Mouse (Mus musculus) urinary bladder, postnatal 10 days (tissue): ENCODE results near the gene Epsti1.

ENCODE experiments used
- DNase-seq: peaks from one replicate; pipeline ENCODE4 v3.0.0; 2022; ENCODE audit warnings: low spot score

Gene Epsti1

GRCm38 (mm10) chr14:78015540-78016321 is 111.7 kb downstream of the Epsti1 start:
- no peak for DNase-seq

GRCm38 (mm10) chr14:78016398-78016797 is 112.4 kb downstream of the Epsti1 start:
- no peak for DNase-seq

- DNase-seq, result no peak
Measured at GRCm38 (mm10) chr14:78019935-78020334, 115.9 kb downstream of the Epsti1 start.

- no peak for DNase-seq
Measured at GRCm38 (mm10) chr14:78038876-78039275, 134.8 kb downstream of the Epsti1 start.

- DNase-seq, result no peak
Measured at GRCm38 (mm10) chr14:78040643-78041042, 136.6 kb downstream of the Epsti1 start.

GRCm38 (mm10) chr14:78041886-78042526 is 138.0 kb downstream of the Epsti1 start:
- DNase-seq, result no peak

GRCm38 (mm10) chr14:78043079-78043478 is 139.0 kb downstream of the Epsti1 start:
- no peak for DNase-seq

- no peak for DNase-seq
Measured at GRCm38 (mm10) chr14:78048258-78048657, 144.2 kb downstream of the Epsti1 start.

- no peak for DNase-seq
Measured at GRCm38 (mm10) chr14:78048674-78049073, 144.6 kb downstream of the Epsti1 start.
